Mouse (Mus musculus) heart, adult 2 months (tissue): ENCODE results near the gene Spata45. TPM values are rescaled to one million over a fixed set of nuclear protein-coding genes. Genes with fewer than 3 reads are reported as not detected.
A peak's percentile ranks its signal among the peaks of the same experiment; 100 is the strongest.
"Not testable (repeated sequence)": the region's sequence is repeated elsewhere in the genome, so short reads cannot be mapped to it uniquely, and the experiment has no call there.

ENCODE experiments used
- DNase-seq, 2 experiments: peaks; one replicate each; pipeline ENCODE4 v3.0.0; 2021
- H3K27ac ChIP-seq: fragments of 200-600 bp; 2 replicates; pipeline ENCODE4 v1.8.1; 2022
- H3K27me3 ChIP-seq: fragments of 200-500 bp; 2 replicates; pipeline ENCODE4 v1.6.1; 2012; ENCODE audit warnings: mild to moderate bottlenecking, low read length, inconsistent platforms, mixed read lengths; ENCODE audit not compliant: control insufficient read depth, insufficient read depth
- H3K36me3 ChIP-seq: fragments of 200-500 bp; 2 replicates; pipeline ENCODE4 v1.6.1; 2012; ENCODE audit warnings: low read length, inconsistent platforms; ENCODE audit not compliant: control insufficient read depth, insufficient read depth
- H3K4me1 ChIP-seq: fragments of 200-500 bp; 2 replicates; pipeline ENCODE4 v1.6.1; 2011; ENCODE audit warnings: low read length; ENCODE audit not compliant: control insufficient read depth, insufficient read depth
- H3K4me3 ChIP-seq: fragments of 200-600 bp; 2 replicates; pipeline ENCODE4 v1.8.1; 2022
- H3K79me2 ChIP-seq: fragments of 200-500 bp; replicated peaks from 2 replicates; pipeline ENCODE4 v1.6.1; 2012; ENCODE audit warnings: mild to moderate bottlenecking, inconsistent platforms, low read length, moderate library complexity, mixed read lengths; ENCODE audit not compliant: control insufficient read depth, insufficient read depth
- H3K9ac ChIP-seq: fragments of 200-500 bp; 2 replicates; pipeline ENCODE4 v1.6.1; 2012; ENCODE audit warnings: low read depth, mild to moderate bottlenecking, control low read depth, inconsistent platforms, low read length, mixed read lengths
- CTCF ChIP-seq: fragments of 200-600 bp; IDR thresholded peaks from 2 replicates; pipeline ENCODE4 v1.8.1; 2022; ENCODE audit warnings: antibody characterized with exemption, mild to moderate bottlenecking, moderate library complexity
- EP300 ChIP-seq: fragments of 200-500 bp; IDR thresholded peaks from 2 replicates; pipeline ENCODE4 v1.6.1; 2011; ENCODE audit warnings: low read depth, low read length, control low read depth; ENCODE audit not compliant: insufficient read depth
- POLR2A ChIP-seq: fragments of 200-500 bp; IDR thresholded peaks from 2 replicates; pipeline ENCODE4 v1.6.1; 2011; ENCODE audit warnings: mild to moderate bottlenecking, low read depth, low read length, control low read depth; ENCODE audit not compliant: insufficient read depth
- WGBS: fragments of 180-500 bp; shearing (Covaris S2); methylation state at CpG from one replicate; pipeline ENCODE4 v1.1.7; 2018; 5-methylcytosine and 5-hydroxymethylcytosine counted together
- intact Hi-C: fragments of 180-260 bp; cut with DNase I; formaldehyde crosslinking; loops from one replicate; pipeline ENCODE4 v1.15.1; 2025
- polyA plus RNA-seq: library from polyadenylated mRNA; depleted of rRNA; stranded (reverse); fragments of >200 nt; gene quantifications from 2 replicates; pipeline ENCODE4 v1.2.3, GENCODE M21; 2012
- total RNA-seq, 2 experiments: library from RNA; stranded (reverse); gene quantifications; 2 replicates each; pipeline ENCODE4 v1.2.3; 2021

The Spata45 gene
- total and polyA plus RNA-seq, 3 experiments = not detected

DNA sequence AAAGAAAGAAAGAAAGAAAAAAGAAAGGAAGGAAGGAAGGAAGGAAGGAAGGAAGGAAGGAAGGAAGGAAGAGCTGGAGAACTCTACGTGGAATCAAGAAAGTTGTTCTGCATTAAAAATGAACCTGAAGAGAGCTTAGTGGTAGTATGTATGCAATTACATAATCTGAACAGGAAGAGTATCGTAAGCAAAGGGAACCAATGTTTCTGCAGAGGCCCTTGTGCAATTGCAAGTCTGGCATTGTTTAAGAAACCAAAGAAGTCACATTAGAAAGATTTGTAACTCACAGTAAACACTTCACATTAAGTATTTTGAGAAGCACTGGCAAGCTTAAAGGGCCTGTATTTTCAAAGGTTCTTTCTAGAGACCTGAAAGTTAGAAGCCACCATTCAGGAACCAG is 13.3 kb upstream of the Spata45 start:
- no peak for TF ChIP-seq EP300
- no peak for TF ChIP-seq POLR2A
- TF ChIP-seq CTCF = no peak
- Histone ChIP-seq H3K9ac (no peak overlapping the region), H3K4me1 (peaks cover 6% of the 10 kb centered on the region), H3K4me3 (no peak overlapping the region), H3K36me3 (no peaks in the 10 kb centered on the region), H3K27me3 (no peaks in the 10 kb centered on the region), H3K27ac (no peak overlapping the region), H3K79me2 (no peaks in the 10 kb centered on the region)
- no peak for DNase-seq
- intact Hi-C loops = no loop called here
- WGBS = 75% methylated on average over 2 of the region's 2 CpGs

DNA sequence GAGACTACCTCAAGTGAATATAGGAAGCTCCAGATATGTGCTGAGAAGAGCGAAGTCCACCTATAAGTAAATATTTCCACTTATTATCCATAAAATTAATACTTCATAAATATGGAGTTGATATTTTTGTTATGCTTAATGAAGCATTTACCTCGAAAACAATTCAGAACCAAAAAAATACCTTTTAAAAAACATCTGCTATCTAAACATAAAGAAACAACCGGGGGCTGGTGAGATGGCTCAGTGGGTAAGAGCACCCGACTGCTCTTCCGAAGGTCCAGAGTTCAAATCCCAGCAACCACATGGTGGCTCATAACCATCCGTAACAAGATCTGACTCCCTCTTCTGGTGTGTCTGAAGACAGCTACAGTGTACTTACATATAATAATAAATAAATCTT is 12.6 kb upstream of the Spata45 start:
- H3K27me3 ChIP-seq, H3K79me2 ChIP-seq, H3K27ac ChIP-seq, H3K36me3 ChIP-seq, DNase-seq, H3K4me3 ChIP-seq, H3K9ac ChIP-seq, H3K4me1 ChIP-seq: not testable (repeated sequence)
- intact Hi-C loops = loop anchor here (2.0 kb wide), 1 partner anchor 79 kb away; no protein-coding TSS in a partner anchor
- WGBS = 94% methylated on average over 6 of the region's 6 CpGs

DNA sequence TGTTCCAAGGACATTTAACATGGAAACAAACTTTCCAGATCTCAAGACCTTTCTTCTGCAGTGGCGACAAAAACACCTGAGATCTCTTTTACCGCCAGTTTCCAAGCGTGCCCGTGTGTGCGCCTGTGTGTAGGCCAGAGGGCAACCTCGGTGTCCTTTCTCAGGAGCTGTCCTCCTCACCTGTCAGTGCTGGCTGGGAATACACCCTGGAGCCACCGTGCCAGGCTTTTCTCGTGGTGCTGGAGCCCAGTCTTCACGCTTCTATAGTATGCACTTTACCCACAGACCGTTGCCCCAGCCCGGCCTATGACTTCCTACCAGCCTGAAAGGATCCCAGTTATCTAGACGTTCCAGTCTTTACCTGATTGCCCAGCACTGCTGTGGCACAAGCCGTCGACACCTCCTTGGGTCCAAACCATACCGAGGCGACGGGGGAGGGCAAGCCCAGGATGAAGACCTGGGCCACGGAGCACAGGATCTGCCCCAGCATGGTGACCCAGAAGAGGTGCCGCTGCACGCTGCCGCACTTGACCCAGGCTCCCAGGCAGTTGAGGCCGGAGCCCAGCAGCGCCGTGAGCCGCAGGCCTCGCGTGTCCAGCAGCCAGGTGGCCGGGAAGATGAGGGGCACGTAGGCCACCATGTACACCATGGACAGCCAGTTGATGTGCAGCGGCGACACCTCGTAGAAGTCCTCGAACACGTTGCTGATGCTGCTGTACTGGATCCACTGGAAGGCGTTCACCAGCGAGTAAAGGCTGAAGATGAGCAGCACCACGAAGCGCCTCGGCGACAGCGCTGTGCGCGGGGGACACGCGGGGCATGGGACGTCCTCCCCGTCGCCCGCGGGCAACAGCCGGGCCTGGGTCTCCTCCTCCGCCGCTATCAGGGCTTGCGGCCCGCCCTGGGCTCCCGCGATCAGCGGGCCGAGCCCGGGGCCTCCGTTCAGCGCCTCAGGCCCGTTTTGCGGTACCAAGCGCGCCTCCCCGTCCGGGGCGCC is 11.1 kb upstream of the Spata45 start:
- Histone ChIP-seq H3K27me3 (no peaks in the 10 kb centered on the region), H3K4me1 (peaks cover 6% of the 10 kb centered on the region), H3K27ac (peak overlapping the region; percentile 72), H3K9ac (peak overlapping the region; percentile 73), H3K36me3 (no peaks in the 10 kb centered on the region), H3K79me2 (no peaks in the 10 kb centered on the region), H3K4me3 (peak overlapping the region; percentile 86)
- TF ChIP-seq EP300 (no peak), POLR2A (no peak), CTCF (no peak)
- 3% methylated on average over 68 of the region's 69 CpGs for WGBS
- DNase-seq = no peak
- intact Hi-C loops = loop anchor here (1.0 to 5.0 kb wide), 3 partner anchors 37 to 157 kb away; partner anchors contain the start of gene Tatdn3

DNA sequence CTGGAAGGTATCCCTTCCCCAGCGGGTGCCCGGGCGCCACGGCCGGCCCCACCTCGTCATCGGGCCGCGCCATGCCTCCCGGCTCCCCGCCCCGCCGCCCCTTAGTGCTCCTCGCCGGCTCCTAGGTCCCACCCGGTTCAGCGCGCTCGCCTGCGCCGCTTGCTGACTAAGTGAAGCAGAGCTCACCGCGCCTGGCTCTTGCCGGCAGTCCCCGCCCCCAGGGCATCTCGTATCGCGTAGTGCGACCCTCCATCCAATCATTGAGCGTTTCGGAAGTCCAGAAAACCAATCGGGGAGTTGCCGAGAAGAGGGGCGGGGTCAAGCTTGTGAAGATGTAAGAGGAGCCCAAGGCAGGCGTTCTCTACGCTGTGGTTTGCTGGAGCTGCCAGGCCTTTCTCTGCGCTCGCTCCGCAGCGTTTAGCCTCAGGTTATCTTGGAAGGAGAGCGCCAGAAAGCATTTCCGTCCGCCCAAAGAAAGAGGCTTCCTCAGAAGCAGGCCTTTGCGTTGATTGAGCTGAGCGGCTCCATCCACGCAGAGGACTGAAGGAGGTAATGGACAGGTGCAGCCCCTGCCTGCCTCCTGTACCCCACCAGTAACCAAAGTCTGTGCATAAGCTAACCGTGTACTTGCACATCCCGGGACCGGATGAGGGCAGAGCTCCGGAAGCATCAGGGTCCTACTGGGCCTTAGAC is 10.3 kb upstream of the Spata45 start, which contains the start of gene Flvcr1:
Gene Flvcr1 (minus strand): TSS at position 138 of the 693 bp plus-strand sequence.
- H3K79me2 ChIP-seq = no peaks in the 10 kb centered on the region
- H3K4me3 ChIP-seq = peak within 1 kb of the TSS; percentile 86
- no peaks in the 10 kb centered on the region for H3K27me3 ChIP-seq
- under 1% methylated on average over 50 of the region's 50 CpGs for WGBS
- H3K9ac ChIP-seq = peak within 1 kb of the TSS; percentile 73
- intact Hi-C loops = loop anchor here (1.0 to 5.0 kb wide), 2 partner anchors 36 to 156 kb away; partner anchors contain the start of gene Tatdn3
- TF ChIP-seq POLR2A (peak; percentile 95), CTCF (peak; percentile 44), EP300 (0 out of 2 replicates have a peak, but pooled peaks have one; percentile 49)
- peak; percentile 97 to 99 for DNase-seq
- no peaks in the 10 kb centered on the region for H3K36me3 ChIP-seq
- peaks cover 6% of the 10 kb centered on the region for H3K4me1 ChIP-seq
- H3K27ac ChIP-seq = peak within 1 kb of the TSS; percentile 73

DNA sequence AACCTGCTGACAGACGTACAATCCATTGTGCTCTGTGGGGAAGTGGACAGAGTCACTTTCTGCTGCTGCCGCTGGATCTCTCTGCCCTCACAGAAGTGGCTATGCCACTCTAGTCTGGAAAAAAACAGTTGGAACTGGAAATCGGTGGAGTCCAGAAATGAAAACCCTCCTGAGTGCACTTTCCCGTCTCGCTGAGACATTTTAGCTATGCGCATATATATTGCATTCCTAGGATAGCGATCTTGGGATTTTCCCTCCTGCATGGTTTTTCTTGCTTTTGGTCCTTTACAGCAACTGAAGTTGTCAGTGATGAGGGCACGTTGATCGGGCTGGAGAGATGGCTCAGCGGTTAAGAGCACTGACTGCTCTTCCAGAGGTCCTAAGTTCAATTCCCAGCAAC is 6.3 kb upstream of the Spata45 start:
- Histone ChIP-seq H3K36me3 (no peaks in the 10 kb centered on the region), H3K27me3 (no peaks in the 10 kb centered on the region), H3K4me1 (peaks cover 5% of the 10 kb centered on the region), H3K27ac (no peak overlapping the region), H3K4me3 (no peak overlapping the region), H3K79me2 (no peaks in the 10 kb centered on the region), H3K9ac (no peak overlapping the region)
- intact Hi-C loops = no loop called here
- 70% methylated on average over 10 of the region's 10 CpGs for WGBS
- TF ChIP-seq POLR2A (no peak), EP300 (no peak), CTCF (no peak)
- no peak for DNase-seq

DNA sequence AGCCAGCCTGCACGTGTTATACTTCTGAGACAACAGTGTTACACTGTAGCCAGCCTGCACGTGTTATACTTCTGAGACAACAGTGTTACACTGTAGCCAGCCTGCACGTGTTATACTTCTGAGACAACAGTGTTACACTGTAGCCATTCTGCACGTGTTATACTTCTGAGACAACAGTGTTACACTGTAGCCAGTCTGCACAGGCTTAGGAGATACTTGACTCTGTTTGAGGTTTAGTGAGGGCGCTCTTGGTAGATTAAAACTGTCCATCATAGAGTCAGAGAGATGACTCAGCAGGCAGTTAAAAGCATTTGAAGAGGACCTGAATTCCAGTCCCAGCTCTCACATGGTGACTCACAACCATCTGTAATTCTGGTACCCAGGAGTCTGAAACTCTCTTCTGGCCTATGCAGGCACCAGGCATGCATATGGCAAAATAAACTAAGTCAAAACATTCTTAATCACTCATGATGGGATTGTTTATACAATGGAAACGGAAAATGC is 5.5 kb upstream of the Spata45 start:
- H3K27me3 ChIP-seq, H3K9ac ChIP-seq, H3K36me3 ChIP-seq, DNase-seq, H3K4me3 ChIP-seq, H3K4me1 ChIP-seq, H3K27ac ChIP-seq, H3K79me2 ChIP-seq, intact Hi-C loops: not testable (repeated sequence)
- 69% methylated on average over 6 of the region's 6 CpGs for WGBS
